Mouse (Mus musculus) kidney, adult 2 months (tissue): Measurements from ENCODE around the gene AL607142.1.

Source experiments
- CTCF ChIP-seq: fragments of 200-500 bp; conservative IDR thresholded peaks from 2 replicates; pipeline ENCODE4 v1.5.1; 2011; ENCODE audit warnings: low read depth, mild to moderate bottlenecking, control low read depth, low read length, moderate library complexity, mixed read lengths; ENCODE audit not compliant: insufficient read depth, insufficient read length
- POLR2A ChIP-seq: fragments of 200-500 bp; IDR thresholded peaks from one replicate; pipeline ENCODE4 v1.6.1; 2011; ENCODE audit warnings: low read depth, low read length, control low read depth

GRCm38 (mm10) chr4:120116312-120116711 lies 51.5 kb downstream of the AL607142.1 start:
- TF ChIP-seq CTCF (no peak), POLR2A (no peak)
